Mouse (Mus musculus) forelimb bud, embryonic 11.5 days (tissue): ENCODE measurements around the gene Olfr117.
"Not testable (repeated sequence)": the region's sequence is repeated elsewhere in the genome, so short reads cannot be mapped to it uniquely, and the experiment has no call there.

Experiments
- DNase-seq: peaks from one replicate; pipeline ENCODE4 v3.0.0-alpha.2; 2012; ENCODE audit warnings: low read depth, low spot score

The Olfr117 gene

GRCm38 (mm10) chr17:37663682-37664081, at the start of gene Olfr117:
Gene Olfr117 (minus strand): TSS chr17:37663782.
- DNase-seq, result no peak

- DNase-seq, result not testable (repeated sequence)
Measured at GRCm38 (mm10) chr17:37696264-37696663, 32.7 kb upstream of the Olfr117 start, which contains the start of gene Olfr119. Gene Olfr119 (plus strand): TSS chr17:37696564.

- DNase-seq, result no peak
Measured at GRCm38 (mm10) chr17:37666688-37667087, 3.1 kb upstream of the Olfr117 start, which contains the start of gene Olfr118. Gene Olfr118 (plus strand): TSS chr17:37666988.

GRCm38 (mm10) chr17:37627009-37627408, 36.6 kb downstream of the Olfr117 start, which contains the start of the genes Olfr115 and Olfr116:
Gene Olfr115 (minus strand): TSS chr17:37627109.
Gene Olfr116 (minus strand): TSS chr17:37627199.
- DNase-seq, result no peak
